Mouse (Mus musculus) erythroblast, adult 5-6 weeks (primary cell): ENCODE measurements around the gene Cul4b. TPM values are rescaled to one million over a fixed set of nuclear protein-coding genes. Genes with fewer than 3 reads are reported as not detected.

Experiments used
- total RNA-seq, 2 experiments: library from RNA; stranded (forward) in 1 of 2; stranded (reverse) in 1 of 2; fragments of 150-400 nt in 1 of 2; fragments of 200-764, 138-1000 nt in 1 of 2; gene quantifications; 2 replicates each; pipeline versions ENCODE4 v1.2.3 to v1.2.4; 2015 to 2017; ENCODE audit warnings: low replicate concordance in 2 of 2

Cul4b gene
- total RNA-seq, 2 experiments from 2014 or later: 12.7 to 17.9 TPM

Other genes with a start within 250 kb of the Cul4b start
- 85.7 and 86.5 TPM in 2 replicates for gene Lamp2, start 119.7 kb downstream of the Cul4b start, total RNA-seq (2015; ENCODE audit: low replicate concordance)
- gene Lamp2, start 119.7 kb downstream of the Cul4b start, total RNA-seq (2017; ENCODE audit: low replicate concordance): 50.0 and 58.9 TPM in 2 replicates
- 8.1 and 36.4 TPM in 2 replicates for gene Mcts1, start 24.4 kb upstream of the Cul4b start, total RNA-seq (2015; ENCODE audit: low replicate concordance)
- gene Mcts1, start 24.4 kb upstream of the Cul4b start, total RNA-seq (2017; ENCODE audit: low replicate concordance): 11.7 and 21.2 TPM in 2 replicates
- 15.0 and 32.4 TPM in 2 replicates for gene C1galt1c1, start 58.9 kb upstream of the Cul4b start, total RNA-seq (2015; ENCODE audit: low replicate concordance)
- gene C1galt1c1, start 58.9 kb upstream of the Cul4b start, total RNA-seq (2017; ENCODE audit: low replicate concordance): 21.7 and 23.4 TPM in 2 replicates
- gene 6030498E09Rik, start 196.5 kb upstream of the Cul4b start, total RNA-seq (2015; ENCODE audit: low replicate concordance): not detected in 2 replicates
- gene 6030498E09Rik, start 196.5 kb upstream of the Cul4b start, total RNA-seq (2017; ENCODE audit: low replicate concordance): not detected in 2 replicates